Mouse (Mus musculus) E14TG2a.4 (cell line): ENCODE data around the gene Slc35b3.

Source experiments
- CTCF ChIP-seq: conservative IDR thresholded peaks from 2 replicates; pipeline ENCODE4 v1.5.1; 2014; ENCODE audit warnings: low read length
- NANOG ChIP-seq: IDR thresholded peaks from 2 replicates; pipeline ENCODE4 v1.6.1; 2014; ENCODE audit warnings: borderline replicate concordance, low read length, mixed read lengths

DNA sequence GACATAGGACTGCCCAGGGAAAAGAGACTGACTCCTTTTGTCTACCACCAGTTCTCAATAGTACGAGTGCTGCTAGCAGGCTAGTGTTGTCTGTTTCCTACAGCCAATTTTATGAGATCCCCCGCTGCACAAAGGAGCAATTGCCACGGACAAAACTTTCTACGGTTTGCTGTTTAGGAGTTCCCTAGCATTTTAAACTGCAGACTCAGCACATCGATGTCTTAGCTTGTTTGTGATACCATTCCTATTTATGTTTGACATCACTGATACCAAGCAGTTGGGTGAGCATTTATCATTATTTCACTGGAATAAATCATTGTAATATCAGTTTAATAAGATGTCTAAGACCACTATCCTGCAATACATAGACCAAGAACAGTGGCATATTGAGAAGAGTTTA is 43.1 kb downstream of the Slc35b3 start:
- TF ChIP-seq CTCF (no peak), NANOG (no peak)
